Mouse (Mus musculus): ENCODE data around the gene Mat2a.
A peak's percentile ranks its signal among the peaks of the same experiment; 100 is the strongest.
"Not testable (repeated sequence)": the region's sequence is repeated elsewhere in the genome, so short reads cannot be mapped to it uniquely, and the experiment has no call there.

Mat2a gene

GRCm38 (mm10) chr6:72439355-72440185, at the start of gene Mat2a:
Mat2a (minus strand) TSS chr6:72439558.
- DNase-seq: peak; percentile 96

DNA sequence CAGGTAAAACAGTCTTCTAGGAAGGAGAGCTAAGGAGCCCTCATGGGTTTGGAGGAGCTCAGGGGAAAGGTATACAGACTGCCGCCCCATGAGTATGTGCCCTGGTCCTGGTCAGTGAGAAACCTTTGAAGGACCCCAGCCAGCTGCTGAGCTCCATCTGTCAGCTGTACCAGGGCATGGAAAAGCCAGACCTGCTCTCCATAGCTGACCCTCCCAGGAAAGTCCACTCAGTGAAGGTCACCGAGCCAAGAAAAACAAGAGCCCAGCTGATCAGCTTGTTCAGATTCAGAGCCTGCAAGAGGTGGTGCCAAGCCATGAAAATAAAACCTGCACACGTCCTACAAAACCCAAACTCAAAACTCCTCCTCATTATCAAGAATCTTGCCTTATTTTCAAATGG, 49.5 kb upstream of the Mat2a start:
- no peak for DNase-seq

DNA sequence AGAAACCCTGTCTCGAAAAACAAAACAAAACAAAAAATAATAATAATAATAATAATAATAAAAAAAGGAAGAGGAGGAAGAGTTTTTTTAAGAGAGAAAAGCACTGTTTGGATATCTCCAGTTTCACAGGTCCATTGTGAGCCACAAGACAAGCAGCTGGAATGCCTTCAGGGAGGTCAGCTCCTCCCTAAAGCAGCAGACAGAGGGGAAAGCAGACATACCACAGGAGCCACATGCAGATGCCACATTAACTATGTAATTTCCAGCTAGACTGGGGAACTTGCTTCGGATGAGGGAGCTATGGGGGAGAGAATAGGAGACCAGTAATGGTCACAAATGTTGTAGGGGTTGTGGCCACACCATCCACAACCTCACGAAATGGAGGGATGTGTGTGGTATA, 47.9 kb upstream of the Mat2a start:
- DNase-seq: no peak

DNA sequence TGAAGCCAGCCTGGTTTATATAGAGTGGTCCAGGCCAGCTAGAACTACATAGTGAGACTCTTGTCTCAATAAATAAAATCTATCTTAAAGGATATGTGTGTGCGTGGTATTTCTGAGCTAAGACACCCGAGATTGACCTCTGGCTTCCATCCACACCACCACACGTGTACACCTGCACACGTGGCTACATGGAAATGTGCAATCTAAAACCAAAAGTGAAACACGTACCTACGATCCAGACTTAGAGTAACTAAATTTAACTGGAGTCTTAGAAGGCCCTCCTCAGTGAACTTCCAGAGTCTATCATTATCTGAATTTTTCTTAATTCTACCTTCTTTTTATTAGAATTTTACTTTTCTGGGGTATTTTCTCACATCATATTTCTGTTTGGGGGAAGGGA, 46.9 kb upstream of the Mat2a start:
- no peak for DNase-seq

- DNase-seq: no peak
Measured at GRCm38 (mm10) chr6:72484887-72485286, 45.5 kb upstream of the Mat2a start.

DNA sequence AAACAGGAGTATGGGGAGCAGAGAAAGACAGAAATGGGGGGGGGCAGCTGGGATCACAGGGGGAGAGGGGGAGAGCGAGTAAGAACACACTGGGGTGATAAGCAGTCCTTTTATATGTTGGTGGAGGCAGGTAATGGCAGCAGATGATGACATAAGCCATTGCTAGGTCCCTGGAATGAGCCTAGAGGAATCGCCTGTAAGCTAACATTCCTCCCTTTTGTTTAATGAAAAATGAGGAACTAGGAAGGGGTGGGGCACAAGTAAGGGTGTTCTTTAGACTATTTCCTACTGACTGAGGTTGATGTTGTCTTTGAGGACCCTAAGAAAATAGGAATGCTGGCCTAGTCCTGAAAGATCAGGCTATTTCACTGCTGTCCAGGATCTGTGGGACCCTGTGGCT, 42.8 kb upstream of the Mat2a start:
- DNase-seq: no peak

GRCm38 (mm10) chr6:72480422-72480702, 41.0 kb upstream of the Mat2a start:
- no peak for DNase-seq

GRCm38 (mm10) chr6:72479645-72480421, 40.5 kb upstream of the Mat2a start:
- DNase-seq: no peak

DNA sequence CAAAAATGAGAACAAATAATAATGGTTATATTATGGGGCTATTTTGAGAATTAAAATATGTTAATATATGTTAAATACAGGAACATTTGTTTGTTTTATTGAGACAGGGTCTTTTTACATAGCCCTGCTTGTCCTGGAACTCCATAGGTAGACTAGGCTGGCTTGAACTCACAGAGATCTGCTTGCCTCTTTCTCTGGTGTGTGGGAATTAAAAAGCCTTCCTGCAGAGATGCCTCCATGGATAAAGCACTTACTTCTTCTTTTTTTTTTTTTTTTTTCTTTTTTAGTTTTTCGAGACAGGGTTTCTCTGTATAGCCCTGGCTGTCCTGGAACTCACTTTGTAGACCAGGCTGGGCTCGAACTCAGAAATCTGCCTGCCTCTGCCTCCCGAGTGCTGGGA, 39.3 kb upstream of the Mat2a start:
- DNase-seq: not testable (repeated sequence)

- no peak for DNase-seq
Measured at GRCm38 (mm10) chr6:72477621-72478020, 38.3 kb upstream of the Mat2a start.

- no peak for DNase-seq
Measured at GRCm38 (mm10) chr6:72476836-72477235, 37.5 kb upstream of the Mat2a start.

GRCm38 (mm10) chr6:72475221-72475985, 36.0 kb upstream of the Mat2a start:
- peak; percentile 72 for DNase-seq

DNA sequence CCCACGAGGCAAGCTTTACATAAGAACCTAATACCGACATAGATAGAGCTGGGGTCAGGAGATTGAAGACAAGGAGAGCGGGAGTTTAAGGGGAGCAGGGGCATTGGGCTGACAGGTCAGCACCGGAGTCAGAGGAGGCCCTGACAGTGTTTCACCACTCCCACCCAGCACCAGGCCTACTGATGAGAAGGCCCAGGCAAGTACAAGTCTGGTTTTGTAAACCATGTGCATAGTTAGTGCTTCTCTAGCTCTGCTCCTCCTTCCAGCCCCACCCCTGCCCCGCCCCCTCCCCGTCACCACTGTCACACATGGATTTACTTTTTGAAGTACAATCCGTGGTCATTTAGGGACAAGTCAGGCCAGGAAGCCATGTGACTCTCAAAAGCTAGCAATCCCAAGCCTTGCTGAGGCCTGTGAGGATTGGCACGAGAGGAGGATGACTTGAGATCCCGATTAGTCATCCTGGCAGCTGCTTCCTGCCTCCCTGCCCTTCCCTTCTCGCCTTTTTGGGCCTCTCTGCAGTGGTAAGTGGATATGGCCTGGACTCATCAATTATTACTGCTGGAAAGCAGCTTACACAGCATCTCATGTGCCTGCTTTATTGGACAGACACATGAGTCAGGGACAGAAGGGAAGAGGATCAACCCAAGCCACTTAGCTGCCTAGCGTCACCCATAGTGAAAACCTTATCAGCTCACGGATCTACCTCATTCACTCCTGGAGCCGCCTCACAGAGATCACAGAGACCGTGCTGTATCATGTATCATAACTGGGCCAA, 34.1 kb upstream of the Mat2a start:
- no peak for DNase-seq

DNA sequence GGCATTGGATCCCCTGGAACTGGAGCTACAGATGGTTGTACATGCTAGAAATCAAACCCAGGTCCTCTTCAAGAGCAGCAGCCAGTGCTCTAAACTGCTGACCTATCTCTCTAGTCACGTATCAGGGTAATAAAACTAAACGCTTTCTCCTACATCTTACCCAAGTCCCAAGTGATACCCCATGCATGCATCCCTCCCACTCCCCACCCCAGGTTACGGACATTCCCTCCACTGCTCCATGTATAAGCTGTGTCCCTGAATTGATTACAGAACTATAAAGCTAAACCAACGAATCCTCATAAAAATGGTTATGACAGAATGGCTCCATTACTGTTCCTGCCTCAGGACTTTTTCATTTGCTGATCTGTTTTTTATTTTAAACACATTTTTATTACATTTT, 26.8 kb upstream of the Mat2a start:
- no peak for DNase-seq

DNA sequence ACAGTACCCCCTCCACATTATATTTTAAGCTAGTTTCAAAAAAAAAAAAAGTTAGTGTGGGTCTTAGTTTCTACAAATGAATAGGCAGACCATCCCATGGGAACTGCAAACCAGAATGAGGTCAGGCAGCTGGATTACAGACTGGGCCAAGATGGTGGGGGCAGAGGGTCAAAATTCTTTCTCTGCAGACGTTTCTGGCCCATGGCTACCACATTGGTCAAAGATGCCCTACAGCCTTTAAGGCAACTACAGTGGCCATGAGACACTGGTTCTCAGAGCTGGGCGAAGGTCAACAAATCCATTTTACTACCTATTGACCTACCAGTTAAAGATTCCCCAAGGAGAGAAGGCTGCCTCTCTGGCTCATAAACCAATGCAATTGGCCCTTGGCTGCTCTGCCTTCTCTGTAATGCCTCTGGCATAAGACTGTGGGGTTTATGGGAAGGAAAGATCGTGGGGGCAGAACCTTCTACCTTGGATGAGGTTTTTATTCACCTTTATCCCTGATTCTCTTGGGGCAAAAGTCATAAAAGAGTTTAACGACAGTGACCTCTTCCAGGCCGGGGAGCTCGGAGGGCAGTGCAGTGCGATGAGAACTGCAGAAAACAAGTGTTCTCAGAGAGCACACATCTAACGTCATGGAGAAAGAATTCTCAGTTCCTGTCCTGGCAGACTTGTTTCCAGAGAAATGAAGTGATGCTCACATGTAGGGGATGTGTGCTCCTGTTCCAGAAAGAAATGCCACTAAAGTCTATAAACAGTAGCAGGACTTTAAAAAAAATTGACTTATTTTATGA, 26.2 kb upstream of the Mat2a start:
- DNase-seq: no peak

- not testable (repeated sequence) for DNase-seq
Measured at GRCm38 (mm10) chr6:72462550-72463257, 23.3 kb upstream of the Mat2a start.

DNA sequence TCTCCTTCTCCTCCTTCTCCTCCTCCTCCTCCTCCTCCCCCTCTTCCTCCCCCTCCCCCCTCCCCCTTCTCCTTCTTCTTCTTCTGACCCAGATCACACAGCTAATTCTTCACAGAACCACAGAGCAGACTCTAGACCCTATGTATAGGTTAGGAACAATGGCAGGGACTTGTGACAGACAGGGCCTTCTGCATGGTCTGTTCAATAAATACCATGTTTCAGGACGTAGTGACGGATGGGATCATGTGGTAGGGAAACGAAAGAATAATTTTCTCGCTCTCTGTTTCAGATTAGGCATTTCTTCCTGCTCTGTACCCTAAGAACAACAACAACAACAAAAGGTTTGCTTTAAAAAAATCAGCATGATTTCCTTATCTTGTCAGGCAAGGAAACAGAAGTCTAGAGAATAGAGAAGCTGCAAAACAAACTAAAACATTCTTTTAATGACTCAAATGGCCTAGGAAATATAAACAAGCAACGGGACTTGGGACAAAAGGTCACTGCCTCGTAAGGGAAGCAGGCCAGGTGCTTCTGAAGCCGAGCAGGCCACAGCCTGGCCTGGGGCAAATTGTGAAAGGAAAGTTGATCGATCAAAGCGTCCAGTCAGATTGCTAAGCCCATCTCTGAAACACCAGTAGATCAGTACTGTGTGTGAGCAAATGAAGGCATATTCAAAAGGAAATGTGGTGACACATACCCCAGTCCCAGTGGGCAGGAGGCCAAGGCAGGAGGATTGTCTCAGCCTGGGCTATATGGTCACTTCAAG, 20.9 kb upstream of the Mat2a start:
- DNase-seq: no peak

DNA sequence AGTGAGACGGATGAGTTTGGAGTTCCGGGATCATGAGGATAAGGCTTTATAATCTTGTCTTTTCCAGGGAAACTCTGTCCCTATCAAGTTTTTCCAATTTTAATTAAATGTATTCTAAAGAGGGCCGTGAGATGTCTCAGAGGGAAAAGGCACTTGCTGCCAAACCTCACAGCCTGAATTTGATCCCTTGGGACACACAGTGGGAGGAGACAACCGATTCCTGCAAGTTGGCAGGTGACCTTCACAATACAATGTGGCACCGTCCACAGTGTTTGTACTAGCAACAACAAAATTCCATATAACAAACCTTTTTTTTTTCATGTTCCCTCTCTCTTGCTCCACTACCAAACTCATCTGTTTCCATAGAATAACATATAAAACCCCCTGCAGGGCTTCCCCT, 19.6 kb upstream of the Mat2a start:
- DNase-seq: no peak

GRCm38 (mm10) chr6:72458418-72458817, 19.1 kb upstream of the Mat2a start:
- DNase-seq: no peak

DNA sequence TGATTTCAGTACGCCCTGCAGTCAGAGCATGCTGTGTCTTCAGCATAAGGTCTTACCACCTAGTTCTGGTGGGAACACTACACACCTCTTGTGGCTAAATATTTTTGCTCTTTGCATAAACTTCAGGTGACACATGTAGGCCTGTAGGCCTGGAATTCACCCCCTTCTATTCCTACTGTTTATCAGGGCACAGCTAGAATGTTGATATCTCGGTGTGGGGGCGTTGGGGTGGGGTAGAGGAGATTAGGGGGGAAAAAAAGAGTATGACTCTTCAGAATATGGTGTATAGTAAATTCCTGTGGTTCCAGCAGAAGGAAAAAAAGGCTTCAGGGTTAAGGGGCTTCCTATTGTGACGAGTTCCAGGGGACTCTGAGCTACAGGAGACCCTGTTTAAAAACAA, 17.2 kb upstream of the Mat2a start:
- DNase-seq: no peak
